Mouse (Mus musculus): Measurements from ENCODE around the gene Krtap16-1.

Krtap16-1 gene

DNA sequence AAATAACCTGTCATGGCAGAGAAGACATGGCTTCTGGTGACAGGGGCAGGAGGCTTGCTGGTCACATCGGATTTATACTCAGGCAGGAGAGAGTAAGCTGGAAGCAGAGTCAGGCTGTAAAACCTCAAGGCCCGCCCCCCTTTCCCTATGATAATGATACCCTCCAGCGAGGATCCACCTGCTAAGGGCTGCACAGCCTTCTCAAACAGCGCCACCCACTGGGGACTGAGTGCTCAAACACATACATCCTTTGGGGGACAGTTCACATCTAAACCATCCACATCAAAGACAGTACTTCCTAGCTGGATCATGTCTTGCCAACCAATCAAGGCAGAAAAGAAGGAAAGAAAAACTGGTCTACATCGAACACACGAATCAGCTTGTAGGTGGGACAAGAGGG, 22.2 kb downstream of the Krtap16-1 start:
- DNase-seq (ENCODE audit: low spot score in 2 of 2) = no peak

DNA sequence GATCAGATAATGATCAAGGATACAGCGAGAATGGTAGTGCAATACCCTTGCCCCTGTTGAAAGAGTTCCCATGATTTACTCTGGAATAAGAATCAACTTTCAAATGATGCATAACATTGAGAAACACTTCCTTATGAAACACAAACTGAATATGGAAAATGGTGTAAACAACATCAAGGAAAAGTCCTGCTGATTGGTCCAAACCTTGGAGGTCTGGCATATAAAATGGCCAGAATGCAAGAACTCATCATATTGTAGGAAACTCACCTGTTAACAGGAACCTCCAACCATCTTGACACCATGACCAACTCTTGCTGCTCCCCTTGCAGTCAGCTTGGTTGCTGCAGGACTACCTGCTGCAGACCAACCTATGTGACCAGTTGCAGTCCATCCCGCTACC, 38.2 kb downstream of the Krtap16-1 start, which contains the start of gene Krtap9-5:
Gene Krtap9-5 (plus strand): TSS at position 301 of the 400 bp plus-strand sequence.
- DNase-seq (ENCODE audit: low spot score in 2 of 2) = no peak

- no peak for DNase-seq (ENCODE audit: low spot score in 2 of 2)
These were observed 48.6 kb downstream of the Krtap16-1 start for GRCm38 (mm10) chr11:99937751-99938264.

GRCm38 (mm10) chr11:99935991-99936390, 50.4 kb downstream of the Krtap16-1 start, which contains the start of gene Krtap31-2:
Gene Krtap31-2 (plus strand): TSS chr11:99936291.
- DNase-seq (ENCODE audit: low spot score in 2 of 2) = no peak

All from spleen, postnatal 14 days (tissue).